Mouse (Mus musculus) embryonic fibroblast, embryonic 13.5 days (primary cell): ENCODE measurements around the gene Sertad1.

Source experiments
- CTCF ChIP-seq: IDR thresholded peaks from 2 replicates; pipeline ENCODE4 v1.5.1; 2011; ENCODE audit warnings: mild to moderate bottlenecking, control low read depth, low read length, moderate library complexity, borderline replicate concordance; ENCODE audit not compliant: insufficient read depth
- POLR2A ChIP-seq: IDR thresholded peaks from 2 replicates; pipeline ENCODE4 v1.6.1; 2011; ENCODE audit warnings: low read depth, mild to moderate bottlenecking, control low read depth, low read length, moderate library complexity

DNA sequence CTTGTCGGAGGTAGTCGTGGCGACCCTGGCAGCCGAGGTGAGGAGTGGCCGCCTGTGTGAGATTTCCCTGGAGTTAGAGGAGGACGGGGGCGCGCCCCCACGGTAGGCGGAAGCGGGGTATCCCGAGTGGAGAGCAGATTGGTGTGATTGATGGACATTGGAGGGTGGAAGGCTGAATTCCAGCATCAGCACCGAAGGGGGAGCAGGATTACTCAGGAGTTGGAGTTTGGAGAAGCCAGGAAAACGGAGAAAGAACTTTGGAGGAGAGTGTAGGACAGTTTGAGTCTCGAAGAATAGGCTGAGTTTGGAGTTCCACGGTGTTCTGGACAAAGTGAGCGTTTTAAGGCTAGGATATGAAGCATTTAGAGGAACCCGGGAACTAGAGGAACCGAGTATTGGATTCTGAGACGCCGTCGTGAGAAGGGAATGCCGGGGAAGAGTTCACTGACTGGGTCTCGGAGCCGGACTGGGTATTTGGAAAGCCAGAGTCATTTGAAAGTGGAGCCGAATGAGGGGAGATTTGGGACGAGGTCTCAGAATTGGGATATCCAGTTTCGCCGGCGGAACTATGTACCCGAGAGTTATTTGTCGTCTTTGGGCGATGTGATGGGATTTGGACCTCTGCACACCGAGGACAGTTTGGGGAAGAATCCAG lies 12.7 kb upstream of the Sertad1 start:
- no peak for TF ChIP-seq CTCF
- peak; percentile 85 for TF ChIP-seq POLR2A
